Mouse (Mus musculus): ENCODE results near the gene Il18rap. TPM values are rescaled to one million over a fixed set of nuclear protein-coding genes. Genes with fewer than 3 reads are reported as not detected.
"Not testable (repeated sequence)": the region's sequence is repeated elsewhere in the genome, so short reads cannot be mapped to it uniquely, and the experiment has no call there.

Il18rap gene
- polyA plus RNA-seq, 1 experiment from 2014 or later = 1.6 TPM

- H3K4me1 ChIP-seq (replicated peaks) = no peaks in the 10 kb centered on the region
- H3K36me3 ChIP-seq (replicated peaks) = no peaks in the 10 kb centered on the region
- ATAC-seq (ENCODE audit: insufficient read depth) = no peak
- 65% methylated on average over 4 of the region's 4 CpGs for WGBS (ENCODE audit: insufficient replicate concordance)
- no peak overlapping the region for H3K4me3 ChIP-seq (replicated peaks)
- H3K27ac ChIP-seq (replicated peaks) = no peak overlapping the region
- H3K4me2 ChIP-seq = no peak overlapping the region
- H3K27me3 ChIP-seq = no peaks in the 10 kb centered on the region
- no peak overlapping the region for H3K9ac ChIP-seq
- no peaks in the 10 kb centered on the region for H3K9me3 ChIP-seq (replicated peaks)
Measured at GRCm38 (mm10) chr1:40546645-40547044, 31.5 kb downstream of the Il18rap start.

DNA sequence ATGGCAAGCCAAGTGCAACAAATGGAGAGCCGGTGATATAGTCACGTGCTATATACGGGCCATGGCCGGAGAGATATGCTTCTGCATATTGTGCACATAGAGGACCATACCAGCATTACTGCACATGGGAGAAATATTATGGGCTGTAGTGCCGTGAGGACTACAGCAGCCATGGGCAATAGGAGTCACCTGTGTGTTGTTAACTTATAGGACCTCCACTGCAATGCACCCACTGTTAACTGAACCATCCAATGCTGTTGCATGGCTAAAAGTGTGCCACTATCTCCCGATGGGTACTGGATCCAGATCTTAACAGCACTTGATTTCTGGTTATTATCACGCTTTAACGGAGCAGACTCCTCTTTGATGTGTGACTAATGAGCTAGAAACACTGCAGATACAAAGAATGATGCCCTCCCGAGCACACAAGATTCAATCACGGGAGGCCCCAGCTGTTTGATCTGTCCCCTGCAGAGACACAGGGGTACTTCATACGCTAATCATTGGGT lies 32.0 kb downstream of the Il18rap start:
- Histone ChIP-seq H3K4me1 (replicated peaks) (no peaks in the 10 kb centered on the region), H3K27me3 (no peaks in the 10 kb centered on the region), H3K9me3 (replicated peaks) (no peaks in the 10 kb centered on the region), H3K4me2 (no peak overlapping the region), H3K27ac (replicated peaks) (no peak overlapping the region), H3K36me3 (replicated peaks) (no peaks in the 10 kb centered on the region), H3K9ac (no peak overlapping the region), H3K4me3 (replicated peaks) (no peak overlapping the region)
- ATAC-seq (ENCODE audit: insufficient read depth) = no peak
- 72% methylated on average over 11 of the region's 11 CpGs for WGBS (ENCODE audit: insufficient replicate concordance)

DNA sequence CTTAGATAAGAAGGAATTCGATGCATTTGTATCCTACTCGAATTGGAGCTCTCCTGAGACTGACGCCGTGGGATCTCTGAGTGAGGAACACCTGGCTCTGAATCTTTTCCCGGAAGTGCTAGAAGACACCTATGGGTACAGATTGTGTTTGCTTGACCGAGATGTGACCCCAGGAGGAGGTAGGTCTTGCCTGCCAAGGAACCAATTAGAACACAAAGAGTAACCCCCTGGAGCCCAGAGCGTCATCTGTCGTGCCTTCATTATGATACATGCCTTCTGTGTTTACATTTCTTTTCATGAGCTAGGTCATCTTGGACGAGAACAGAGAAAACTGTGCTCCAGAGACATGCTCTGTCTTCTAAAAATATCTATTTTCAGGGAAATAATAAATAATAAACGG lies 32.6 kb downstream of the Il18rap start:
- no peaks in the 10 kb centered on the region for H3K9me3 ChIP-seq (replicated peaks)
- no peak overlapping the region for H3K9ac ChIP-seq
- H3K27me3 ChIP-seq = no peaks in the 10 kb centered on the region
- no peaks in the 10 kb centered on the region for H3K4me1 ChIP-seq (replicated peaks)
- no peak overlapping the region for H3K4me3 ChIP-seq (replicated peaks)
- no peak overlapping the region for H3K4me2 ChIP-seq
- WGBS (ENCODE audit: insufficient replicate concordance) = 61% methylated on average over 10 of the region's 10 CpGs
- H3K27ac ChIP-seq (replicated peaks) = no peak overlapping the region
- H3K36me3 ChIP-seq (replicated peaks) = no peaks in the 10 kb centered on the region
- no peak for ATAC-seq (ENCODE audit: insufficient read depth)

DNA sequence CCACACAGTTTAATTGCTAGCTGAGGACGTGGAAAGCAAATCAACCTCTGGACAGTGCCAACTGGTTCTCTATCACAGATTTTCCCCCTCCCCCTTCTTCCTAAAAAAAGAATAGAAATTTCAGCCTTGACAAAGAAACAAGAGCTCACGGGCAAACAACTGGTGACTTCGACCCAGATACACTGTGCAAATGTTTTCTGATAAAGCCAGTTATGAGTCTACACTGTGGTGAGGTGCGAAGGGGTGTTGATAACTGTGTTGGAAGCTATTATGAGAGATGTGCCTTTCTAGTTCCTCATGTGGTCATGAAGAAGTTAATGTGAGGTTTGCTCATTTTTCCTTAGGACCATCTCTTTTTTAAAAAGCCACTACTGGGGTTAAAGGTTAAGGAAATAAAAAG lies 54.2 kb downstream of the Il18rap start:
- H3K4me3 ChIP-seq (replicated peaks) = no peak overlapping the region
- H3K4me1 ChIP-seq (replicated peaks) = no peaks in the 10 kb centered on the region
- no peak for ATAC-seq (ENCODE audit: insufficient read depth)
- H3K9me3 ChIP-seq (replicated peaks) = no peaks in the 10 kb centered on the region
- no peaks in the 10 kb centered on the region for H3K27me3 ChIP-seq
- no peak overlapping the region for H3K4me2 ChIP-seq
- H3K36me3 ChIP-seq (replicated peaks) = no peaks in the 10 kb centered on the region
- 44% methylated on average over 4 of the region's 4 CpGs for WGBS (ENCODE audit: insufficient replicate concordance)
- no peak overlapping the region for H3K27ac ChIP-seq (replicated peaks)
- H3K9ac ChIP-seq = no peak overlapping the region

DNA sequence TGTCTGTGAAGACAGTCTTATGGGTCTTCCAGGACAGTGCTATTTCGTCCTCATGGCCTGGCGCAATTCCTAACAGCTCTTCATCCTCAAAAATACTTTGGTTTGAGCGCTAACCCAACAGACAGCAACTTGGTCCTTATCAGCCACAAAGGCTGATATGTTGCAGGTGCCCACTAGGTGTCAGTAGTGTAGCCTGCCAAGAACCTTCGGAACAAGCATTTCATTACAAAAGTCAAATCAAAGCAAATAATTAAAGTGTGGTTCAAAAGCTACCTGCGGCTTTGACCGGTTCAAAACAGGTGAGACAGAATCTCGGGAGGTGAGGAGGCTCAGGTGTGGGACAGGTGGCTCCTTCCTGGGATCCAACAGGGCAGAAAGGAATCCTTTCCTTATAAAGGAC lies 64.6 kb downstream of the Il18rap start, which contains the start of gene Slc9a4:
Gene Slc9a4 (plus strand): TSS at position 298 of the 400 bp plus-strand sequence.
- no peak within 1 kb of the TSS for H3K27ac ChIP-seq (replicated peaks)
- no peak within 1 kb of the TSS for H3K4me3 ChIP-seq (replicated peaks)
- 10% methylated on average over 7 of the region's 7 CpGs for WGBS (ENCODE audit: insufficient replicate concordance)
- H3K4me2 ChIP-seq = no peak within 1 kb of the TSS
- H3K9me3 ChIP-seq (replicated peaks) = no peaks in the 10 kb centered on the region
- H3K9ac ChIP-seq = no peak within 1 kb of the TSS
- no peak for ATAC-seq (ENCODE audit: insufficient read depth)
- no peaks in the 10 kb centered on the region for H3K36me3 ChIP-seq (replicated peaks)
- no peaks in the 10 kb centered on the region for H3K4me1 ChIP-seq (replicated peaks)
- peaks cover 9% of the 10 kb centered on the region for H3K27me3 ChIP-seq

DNA sequence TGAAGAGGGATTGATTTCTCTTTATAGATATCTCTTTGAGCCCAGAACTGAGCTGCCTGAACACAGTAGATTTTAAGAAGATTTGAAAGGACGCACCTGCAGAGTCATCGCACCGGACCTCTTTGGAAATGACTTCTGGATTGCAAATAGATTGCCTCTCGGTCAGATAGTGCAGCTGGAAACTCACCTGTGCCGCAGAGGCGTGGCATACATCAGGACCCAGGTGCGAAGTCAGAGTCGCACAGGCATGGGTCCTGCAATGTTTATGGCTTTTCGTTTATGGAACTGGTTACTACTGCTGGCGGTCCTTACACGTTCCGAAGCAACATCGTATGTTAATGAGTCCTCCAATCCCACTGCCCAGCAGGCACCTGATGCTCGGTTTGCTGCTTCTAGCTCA lies 65.1 kb downstream of the Il18rap start:
- Histone ChIP-seq H3K4me3 (replicated peaks) (no peak overlapping the region), H3K4me1 (replicated peaks) (no peaks in the 10 kb centered on the region), H3K9ac (no peak overlapping the region), H3K27me3 (peaks cover 9% of the 10 kb centered on the region), H3K9me3 (replicated peaks) (no peaks in the 10 kb centered on the region), H3K27ac (replicated peaks) (no peak overlapping the region), H3K4me2 (no peak overlapping the region), H3K36me3 (replicated peaks) (no peaks in the 10 kb centered on the region)
- no peak for ATAC-seq (ENCODE audit: insufficient read depth)
- WGBS (ENCODE audit: insufficient replicate concordance) = 61% methylated on average over 14 of the region's 14 CpGs

- Histone ChIP-seq H3K27ac (replicated peaks) (no peak overlapping the region), H3K9ac (no peak overlapping the region), H3K9me3 (replicated peaks) (no peaks in the 10 kb centered on the region), H3K27me3 (no peaks in the 10 kb centered on the region), H3K36me3 (replicated peaks) (no peaks in the 10 kb centered on the region), H3K4me2 (no peak overlapping the region), H3K4me3 (replicated peaks) (no peak overlapping the region), H3K4me1 (replicated peaks) (no peaks in the 10 kb centered on the region)
- WGBS (ENCODE audit: insufficient replicate concordance) = 69% methylated on average over 5 of the region's 5 CpGs
- ATAC-seq (ENCODE audit: insufficient read depth) = no peak
Measured at GRCm38 (mm10) chr1:40586776-40587175, 71.6 kb downstream of the Il18rap start.

DNA sequence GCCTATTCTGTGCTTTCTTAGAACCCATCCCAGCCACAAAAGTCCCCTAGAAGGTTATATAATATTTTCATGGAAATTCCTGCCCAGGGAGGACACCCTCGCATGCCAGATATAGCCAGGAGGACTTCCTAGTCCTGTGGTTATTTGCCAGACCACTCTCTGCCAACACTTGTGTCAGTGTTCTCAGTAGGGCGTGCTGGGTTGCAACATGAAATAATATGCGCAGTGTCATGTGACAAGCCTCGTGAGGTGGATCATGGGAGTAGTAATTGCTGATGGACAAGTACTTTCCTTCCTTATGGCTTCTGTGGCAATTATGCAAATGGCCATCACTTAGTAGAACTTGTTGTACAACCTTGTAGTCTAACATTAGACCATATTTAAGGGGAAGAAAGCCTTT lies 75.8 kb downstream of the Il18rap start:
- H3K27me3 ChIP-seq = no peaks in the 10 kb centered on the region
- 59% methylated on average over 4 of the region's 4 CpGs for WGBS (ENCODE audit: insufficient replicate concordance)
- no peak for ATAC-seq (ENCODE audit: insufficient read depth)

GRCm38 (mm10) chr1:40597822-40598221 lies 82.7 kb downstream of the Il18rap start:
- H3K4me2 ChIP-seq = no peak overlapping the region
- H3K4me3 ChIP-seq (replicated peaks) = no peak overlapping the region
- H3K9me3 ChIP-seq (replicated peaks) = no peaks in the 10 kb centered on the region
- H3K9ac ChIP-seq = no peak overlapping the region
- H3K4me1 ChIP-seq (replicated peaks) = no peaks in the 10 kb centered on the region
- no peak for ATAC-seq (ENCODE audit: insufficient read depth)
- H3K36me3 ChIP-seq (replicated peaks) = no peaks in the 10 kb centered on the region
- no peaks in the 10 kb centered on the region for H3K27me3 ChIP-seq
- WGBS (ENCODE audit: insufficient replicate concordance) = 47% methylated on average over 5 of the region's 5 CpGs
- no peak overlapping the region for H3K27ac ChIP-seq (replicated peaks)

More for the DNA sequence above, 75.8 kb downstream of the Il18rap start:
- H3K36me3 ChIP-seq (replicated peaks) = no peaks in the 10 kb centered on the region
- H3K9me3 ChIP-seq (replicated peaks) = no peaks in the 10 kb centered on the region
- H3K4me2 ChIP-seq = no peak overlapping the region
- H3K9ac ChIP-seq = no peak overlapping the region
- no peak overlapping the region for H3K27ac ChIP-seq (replicated peaks)
- H3K4me3 ChIP-seq (replicated peaks) = no peak overlapping the region
- no peaks in the 10 kb centered on the region for H3K4me1 ChIP-seq (replicated peaks)

DNA sequence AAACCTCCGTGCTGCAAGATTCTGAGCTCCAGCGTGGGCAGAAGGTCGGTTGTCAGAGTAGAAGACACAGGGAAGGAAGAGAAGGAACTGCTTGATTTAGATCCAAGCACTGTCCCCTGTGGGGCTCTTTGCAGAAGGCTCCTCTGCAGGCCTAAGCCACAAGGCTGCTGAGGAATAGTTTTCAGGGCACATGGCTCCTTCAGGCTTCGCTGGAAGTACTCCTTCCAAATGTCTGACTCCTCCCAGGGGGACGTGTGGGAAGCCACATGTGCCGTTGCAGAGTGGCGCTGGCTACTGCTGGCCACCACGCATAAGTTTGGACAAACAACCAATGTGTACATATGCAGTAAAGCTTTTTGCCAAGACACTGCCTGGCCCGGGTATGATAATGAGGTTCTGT lies 84.5 kb downstream of the Il18rap start:
- whole genome bisulfite sequencing (ENCODE audit: insufficient replicate concordance) = 71% methylated on average over 9 of the region's 9 CpGs
- not testable (repeated sequence) for H3K9ac ChIP-seq; H3K4me1 ChIP-seq (replicated peaks); H3K36me3 ChIP-seq (replicated peaks); H3K27me3 ChIP-seq; H3K4me3 ChIP-seq (replicated peaks); H3K27ac ChIP-seq (replicated peaks); H3K9me3 ChIP-seq (replicated peaks); ATAC-seq (ENCODE audit: insufficient read depth); H3K4me2 ChIP-seq

GRCm38 (mm10) chr1:40600394-40601327 lies 85.5 kb downstream of the Il18rap start:
- Histone ChIP-seq H3K9ac (no peak overlapping the region), H3K4me1 (replicated peaks) (no peaks in the 10 kb centered on the region), H3K27ac (replicated peaks) (no peak overlapping the region), H3K36me3 (replicated peaks) (no peaks in the 10 kb centered on the region), H3K4me3 (replicated peaks) (no peak overlapping the region), H3K27me3 (no peaks in the 10 kb centered on the region), H3K9me3 (replicated peaks) (no peaks in the 10 kb centered on the region), H3K4me2 (no peak overlapping the region)
- 73% methylated on average over 25 of the region's 25 CpGs for WGBS (ENCODE audit: insufficient replicate concordance)
- ATAC-seq (ENCODE audit: insufficient read depth) = no peak
